Mouse (Mus musculus) mouse trophoblast stem cell (cell line): Measurements from ENCODE around the gene Dpt.
"Not testable (repeated sequence)": the region's sequence is repeated elsewhere in the genome, so short reads cannot be mapped to it uniquely, and the experiment has no call there.

Experiments used
- in situ Hi-C, 2 experiments: fragments of 300-500 bp; cut with MseI, MboI; formaldehyde crosslinking; loops; 2 replicates in 1 of 2; 3 replicates in 1 of 2; pipeline ENCODE4 v1.15.1; 2025

Gene Dpt

GRCm38 (mm10) chr1:164817331-164817730 lies 20.9 kb downstream of the Dpt start:
- in situ Hi-C loops, result no loop called here

- in situ Hi-C loops, result no loop called here
Observed at GRCm38 (mm10) chr1:164821307-164821706, 24.9 kb downstream of the Dpt start.

GRCm38 (mm10) chr1:164821821-164822220 lies 25.4 kb downstream of the Dpt start:
- in situ Hi-C loops, result no loop called here

GRCm38 (mm10) chr1:164822268-164822667 lies 25.8 kb downstream of the Dpt start:
- in situ Hi-C loops, result no loop called here

GRCm38 (mm10) chr1:164824896-164825295 lies 28.5 kb downstream of the Dpt start:
- in situ Hi-C loops, result no loop called here

GRCm38 (mm10) chr1:164829881-164830280 lies 33.4 kb downstream of the Dpt start:
- in situ Hi-C loops, result no loop called here

- in situ Hi-C loops, result no loop called here
Observed at GRCm38 (mm10) chr1:164832459-164832858, 36.0 kb downstream of the Dpt start.

GRCm38 (mm10) chr1:164848616-164849265 lies 52.3 kb downstream of the Dpt start:
- in situ Hi-C loops, result no loop called here

GRCm38 (mm10) chr1:164855700-164856099 lies 59.3 kb downstream of the Dpt start:
- in situ Hi-C loops, result not testable (repeated sequence)

- in situ Hi-C loops, result no loop called here
Observed at GRCm38 (mm10) chr1:164859952-164860351, 63.5 kb downstream of the Dpt start.

- in situ Hi-C loops, result no loop called here
Observed at GRCm38 (mm10) chr1:164860782-164861181, 64.3 kb downstream of the Dpt start.

- in situ Hi-C loops, result no loop called here
Observed at GRCm38 (mm10) chr1:164861501-164861900, 65.1 kb downstream of the Dpt start.

- in situ Hi-C loops, result no loop called here
Observed at GRCm38 (mm10) chr1:164862946-164863883, 66.8 kb downstream of the Dpt start.

- in situ Hi-C loops, result no loop called here
Observed at GRCm38 (mm10) chr1:164864666-164865065, 68.2 kb downstream of the Dpt start.

- in situ Hi-C loops, result no loop called here
Observed at GRCm38 (mm10) chr1:164870694-164871093, 74.2 kb downstream of the Dpt start.
